Mouse (Mus musculus): Measurements from ENCODE around the gene Pqlc2. TPM values are rescaled to one million over a fixed set of nuclear protein-coding genes. Genes with fewer than 3 reads are reported as not detected.

The Pqlc2 gene
- polyA plus RNA-seq, 1 experiment: 5.6 TPM

DNA sequence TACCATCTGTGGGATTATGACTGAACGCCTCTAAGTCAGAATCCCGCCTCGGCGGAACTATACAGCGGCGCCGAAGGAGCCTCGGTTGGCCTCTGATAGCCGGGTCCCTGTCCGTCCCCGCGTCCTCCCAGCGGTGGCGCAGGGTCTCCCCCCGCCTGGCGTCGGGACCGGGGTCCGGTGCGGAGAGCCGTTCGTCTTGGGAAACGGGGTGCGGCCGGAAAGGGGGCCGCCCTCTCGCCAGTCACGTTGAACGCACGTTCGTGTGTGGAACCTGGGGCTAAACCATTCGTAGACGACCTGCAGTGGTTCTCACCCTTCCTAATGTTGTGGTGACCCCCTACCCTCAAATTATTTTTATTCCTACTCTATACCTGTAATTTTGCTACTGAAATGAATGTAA, 27.6 kb upstream of the Pqlc2 start:
- no peak overlapping the region for H3K4me3 ChIP-seq
- H3K36me3 ChIP-seq (ENCODE audit: control insufficient read depth, insufficient read depth): no peaks in the 10 kb centered on the region
- H3K4me2 ChIP-seq (ENCODE audit: low read depth): no peak overlapping the region
- no peak overlapping the region for H3ac ChIP-seq (ENCODE audit: control insufficient read depth, insufficient read length)
- H3K79me2 ChIP-seq (ENCODE audit: control insufficient read depth, insufficient read depth): no peaks in the 10 kb centered on the region
- no peak for TF ChIP-seq SRF (IDR thresholded peaks at IDR 0.05; ENCODE audit: control insufficient read depth, insufficient read length, low read depth)
- no peak for TF ChIP-seq MAX (IDR thresholded peaks at IDR 0.05; ENCODE audit: low read depth)
- TF ChIP-seq POLR2A (IDR thresholded peaks at IDR 0.05; ENCODE audit: insufficient read length, low read depth): no peak
- no peak for TF ChIP-seq POLR2AphosphoS2 (IDR thresholded peaks at IDR 0.05; ENCODE audit: insufficient read length, low read depth)
- TF ChIP-seq TCF12 (IDR thresholded peaks at IDR 0.05; ENCODE audit: insufficient read depth, poor library complexity, severe bottlenecking): no peak
- TF ChIP-seq USF1 (IDR thresholded peaks at IDR 0.05; ENCODE audit: low read depth): no peak
- TF ChIP-seq TCF3 (IDR thresholded peaks at IDR 0.05; ENCODE audit: insufficient read length, low read depth): no peak
- no peak for TF ChIP-seq REST (IDR thresholded peaks at IDR 0.05; ENCODE audit: insufficient read depth, insufficient read length)
- no peak for TF ChIP-seq MYOD1 (IDR thresholded peaks at IDR 0.05; ENCODE audit: control insufficient read depth in 1 of 3, insufficient read length in 2 of 3, low read depth in 2 of 3)
- TF ChIP-seq MYOG (IDR thresholded peaks at IDR 0.05; ENCODE audit: control insufficient read depth in 1 of 3, insufficient read depth in 1 of 3, insufficient read length in 2 of 3, low read depth in 2 of 3): no peak
- TF ChIP-seq CEBPB (IDR thresholded peaks at IDR 0.05; ENCODE audit: insufficient read depth, poor library complexity, severe bottlenecking): no peak
- TF ChIP-seq E2F4 (IDR thresholded peaks at IDR 0.05; ENCODE audit: insufficient read depth): no peak
- no peaks in the 10 kb centered on the region for H3K27me3 ChIP-seq (ENCODE audit: control insufficient read depth, insufficient read depth, insufficient read length)

DNA sequence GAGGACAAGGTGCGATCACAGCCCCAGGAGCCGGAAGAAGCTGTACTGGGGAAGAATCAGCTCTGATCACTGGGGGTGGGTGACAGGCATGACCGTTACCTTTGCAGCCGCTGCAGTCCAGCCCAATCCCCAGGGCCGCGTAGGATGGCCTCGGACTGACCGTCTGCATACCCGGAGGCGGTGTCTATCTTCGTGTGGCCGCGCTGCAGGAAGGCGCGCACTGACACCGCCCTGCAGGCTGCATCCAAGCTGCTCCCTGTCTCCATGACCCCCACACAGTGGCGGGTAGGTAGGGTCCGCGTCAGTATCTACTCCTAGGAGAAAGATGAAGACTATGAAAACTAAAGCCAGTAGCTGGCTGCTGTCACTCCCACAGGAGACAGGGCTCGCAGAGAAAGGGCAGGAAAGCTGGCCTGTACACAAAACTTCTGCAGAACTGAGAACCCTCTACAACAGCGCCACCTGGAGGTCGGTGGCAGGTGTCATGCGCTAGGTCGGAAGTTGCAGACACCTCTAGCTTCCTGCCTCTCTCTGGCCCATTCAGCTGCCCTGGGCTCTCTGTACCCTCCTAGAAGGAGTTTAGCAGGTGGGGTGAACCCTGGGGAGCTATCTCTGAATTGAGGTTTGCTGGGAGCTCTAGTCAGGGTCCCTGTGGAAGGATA, 26.4 kb upstream of the Pqlc2 start:
- Histone ChIP-seq H3K4me3 (no peak overlapping the region), H3K4me2 (ENCODE audit: low read depth) (no peak overlapping the region), H3K27me3 (ENCODE audit: control insufficient read depth, insufficient read depth, insufficient read length) (no peaks in the 10 kb centered on the region), H3K36me3 (ENCODE audit: control insufficient read depth, insufficient read depth) (no peaks in the 10 kb centered on the region), H3K79me2 (ENCODE audit: control insufficient read depth, insufficient read depth) (no peaks in the 10 kb centered on the region), H3ac (ENCODE audit: control insufficient read depth, insufficient read length) (no peak overlapping the region)
- TF ChIP-seq TCF12 (IDR thresholded peaks at IDR 0.05; ENCODE audit: insufficient read depth, poor library complexity, severe bottlenecking): no peak
- no peak for TF ChIP-seq TCF3 (IDR thresholded peaks at IDR 0.05; ENCODE audit: insufficient read length, low read depth)
- no peak for TF ChIP-seq USF1 (IDR thresholded peaks at IDR 0.05; ENCODE audit: low read depth)
- no peak for TF ChIP-seq CEBPB (IDR thresholded peaks at IDR 0.05; ENCODE audit: insufficient read depth, poor library complexity, severe bottlenecking)
- no peak for TF ChIP-seq REST (IDR thresholded peaks at IDR 0.05; ENCODE audit: insufficient read depth, insufficient read length)
- no peak for TF ChIP-seq E2F4 (IDR thresholded peaks at IDR 0.05; ENCODE audit: insufficient read depth)
- no peak for TF ChIP-seq MAX (IDR thresholded peaks at IDR 0.05; ENCODE audit: low read depth)
- no peak for TF ChIP-seq MYOD1 (IDR thresholded peaks at IDR 0.05; ENCODE audit: control insufficient read depth in 1 of 3, insufficient read length in 2 of 3, low read depth in 2 of 3)

DNA sequence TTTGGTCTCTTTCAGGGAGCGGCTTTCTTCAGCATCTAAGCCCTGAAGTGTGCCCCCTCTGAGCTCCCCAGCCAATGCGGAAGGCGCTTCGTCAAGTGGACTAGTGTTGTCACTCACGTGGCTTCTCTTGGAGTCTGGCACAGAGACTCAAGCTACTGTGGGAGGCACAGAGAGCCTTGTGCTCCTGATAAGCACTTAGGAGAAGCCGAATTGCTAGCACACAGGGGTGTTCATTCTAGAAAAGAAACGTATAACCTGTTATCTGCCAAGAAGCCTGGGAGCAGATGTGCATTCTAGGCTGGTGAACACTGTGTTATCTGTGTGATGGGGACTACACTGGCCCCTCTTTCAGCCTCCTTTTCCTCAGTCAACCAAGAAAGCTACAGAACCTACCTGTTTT, 25.0 kb upstream of the Pqlc2 start:
- Histone ChIP-seq H3K27me3 (ENCODE audit: control insufficient read depth, insufficient read depth, insufficient read length) (no peaks in the 10 kb centered on the region), H3K36me3 (ENCODE audit: control insufficient read depth, insufficient read depth) (no peaks in the 10 kb centered on the region), H3ac (ENCODE audit: control insufficient read depth, insufficient read length) (no peak overlapping the region), H3K4me2 (ENCODE audit: low read depth) (no peak overlapping the region), H3K79me2 (ENCODE audit: control insufficient read depth, insufficient read depth) (no peaks in the 10 kb centered on the region), H3K4me3 (no peak overlapping the region)
- TF ChIP-seq CEBPB (IDR thresholded peaks at IDR 0.05; ENCODE audit: insufficient read depth, poor library complexity, severe bottlenecking) (no peak), TCF12 (IDR thresholded peaks at IDR 0.05; ENCODE audit: insufficient read depth, poor library complexity, severe bottlenecking) (no peak), TCF3 (IDR thresholded peaks at IDR 0.05; ENCODE audit: insufficient read length, low read depth) (no peak), SRF (IDR thresholded peaks at IDR 0.05; ENCODE audit: control insufficient read depth, insufficient read length, low read depth) (no peak), POLR2A (IDR thresholded peaks at IDR 0.05; ENCODE audit: insufficient read length, low read depth) (no peak), E2F4 (IDR thresholded peaks at IDR 0.05; ENCODE audit: insufficient read depth) (no peak), MYOG (IDR thresholded peaks at IDR 0.05; ENCODE audit: control insufficient read depth in 1 of 3, insufficient read depth in 1 of 3, insufficient read length in 2 of 3, low read depth in 2 of 3) (no peak), MYOD1 (IDR thresholded peaks at IDR 0.05; ENCODE audit: control insufficient read depth in 1 of 3, insufficient read length in 2 of 3, low read depth in 2 of 3) (no peak), POLR2AphosphoS2 (IDR thresholded peaks at IDR 0.05; ENCODE audit: insufficient read length, low read depth) (no peak), USF1 (IDR thresholded peaks at IDR 0.05; ENCODE audit: low read depth) (no peak), MAX (IDR thresholded peaks at IDR 0.05; ENCODE audit: low read depth) (no peak), REST (IDR thresholded peaks at IDR 0.05; ENCODE audit: insufficient read depth, insufficient read length) (no peak)

DNA sequence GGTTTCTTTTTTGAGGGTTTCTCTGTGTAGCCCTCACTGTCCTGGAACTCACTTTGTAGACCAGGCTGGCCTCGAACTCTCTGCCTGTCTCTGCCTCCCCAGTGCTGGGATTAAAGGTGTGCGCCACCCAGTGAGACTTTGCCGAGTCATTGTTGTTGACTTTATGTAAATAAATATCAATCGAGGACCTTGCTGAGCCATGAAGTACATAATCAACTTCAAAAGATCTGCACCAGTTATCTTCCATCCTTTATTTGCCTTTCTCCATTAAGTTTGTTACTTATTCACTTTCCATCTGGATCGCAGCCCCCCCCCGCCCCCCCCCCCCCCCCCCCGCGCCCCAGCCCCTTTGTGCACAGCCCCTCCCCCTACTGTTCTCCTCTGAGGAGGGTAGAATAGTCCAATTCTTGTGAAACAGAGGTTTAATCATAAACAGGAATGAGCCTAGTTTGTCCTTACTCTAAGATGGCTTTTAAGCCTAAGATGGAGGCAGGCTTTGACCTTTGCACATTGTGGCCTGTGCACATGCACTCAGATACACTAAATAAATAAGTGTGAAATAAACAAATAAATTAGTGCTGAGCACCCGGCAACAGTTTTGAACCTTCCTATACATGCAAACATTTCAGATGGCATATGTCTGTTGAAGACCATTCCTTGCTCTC, 24.3 kb upstream of the Pqlc2 start:
- Histone ChIP-seq H3ac (ENCODE audit: control insufficient read depth, insufficient read length) (no peak overlapping the region), H3K4me2 (ENCODE audit: low read depth) (no peak overlapping the region), H3K4me3 (no peak overlapping the region), H3K79me2 (ENCODE audit: control insufficient read depth, insufficient read depth) (no peaks in the 10 kb centered on the region), H3K27me3 (ENCODE audit: control insufficient read depth, insufficient read depth, insufficient read length) (no peaks in the 10 kb centered on the region), H3K36me3 (ENCODE audit: control insufficient read depth, insufficient read depth) (no peaks in the 10 kb centered on the region)
- TF ChIP-seq MYOD1 (IDR thresholded peaks at IDR 0.05; ENCODE audit: control insufficient read depth in 1 of 3, insufficient read length in 2 of 3, low read depth in 2 of 3) (no peak), MYOG (IDR thresholded peaks at IDR 0.05; ENCODE audit: control insufficient read depth in 1 of 3, insufficient read depth in 1 of 3, insufficient read length in 2 of 3, low read depth in 2 of 3) (no peak), TCF3 (IDR thresholded peaks at IDR 0.05; ENCODE audit: insufficient read length, low read depth) (no peak), USF1 (IDR thresholded peaks at IDR 0.05; ENCODE audit: low read depth) (no peak), CEBPB (IDR thresholded peaks at IDR 0.05; ENCODE audit: insufficient read depth, poor library complexity, severe bottlenecking) (no peak), E2F4 (IDR thresholded peaks at IDR 0.05; ENCODE audit: insufficient read depth) (no peak), MAX (IDR thresholded peaks at IDR 0.05; ENCODE audit: low read depth) (no peak), SRF (IDR thresholded peaks at IDR 0.05; ENCODE audit: control insufficient read depth, insufficient read length, low read depth) (no peak)

Measured in myocyte (in vitro differentiated cells).